Mouse (Mus musculus) left cerebral cortex, postnatal 4 days (tissue): ENCODE results near the gene Abat. TPM values are rescaled to one million over a fixed set of nuclear protein-coding genes. Genes with fewer than 3 reads are reported as not detected.

ENCODE experiments used
- DNase-seq: peaks from one replicate; pipeline ENCODE4 v3.0.0-alpha.2; 2022
- intact Hi-C: fragments of 180-260 bp; cut with DNase I; formaldehyde crosslinking; loops from one replicate; pipeline ENCODE4 v1.15.1; 2025
- total RNA-seq, 2 experiments: library from RNA; stranded (reverse); gene quantifications; 2 replicates each; pipeline ENCODE4 v1.2.3; 2021

The Abat gene
- total RNA-seq = 10 to 100 TPM; 53.4 to 67.4 TPM

DNA sequence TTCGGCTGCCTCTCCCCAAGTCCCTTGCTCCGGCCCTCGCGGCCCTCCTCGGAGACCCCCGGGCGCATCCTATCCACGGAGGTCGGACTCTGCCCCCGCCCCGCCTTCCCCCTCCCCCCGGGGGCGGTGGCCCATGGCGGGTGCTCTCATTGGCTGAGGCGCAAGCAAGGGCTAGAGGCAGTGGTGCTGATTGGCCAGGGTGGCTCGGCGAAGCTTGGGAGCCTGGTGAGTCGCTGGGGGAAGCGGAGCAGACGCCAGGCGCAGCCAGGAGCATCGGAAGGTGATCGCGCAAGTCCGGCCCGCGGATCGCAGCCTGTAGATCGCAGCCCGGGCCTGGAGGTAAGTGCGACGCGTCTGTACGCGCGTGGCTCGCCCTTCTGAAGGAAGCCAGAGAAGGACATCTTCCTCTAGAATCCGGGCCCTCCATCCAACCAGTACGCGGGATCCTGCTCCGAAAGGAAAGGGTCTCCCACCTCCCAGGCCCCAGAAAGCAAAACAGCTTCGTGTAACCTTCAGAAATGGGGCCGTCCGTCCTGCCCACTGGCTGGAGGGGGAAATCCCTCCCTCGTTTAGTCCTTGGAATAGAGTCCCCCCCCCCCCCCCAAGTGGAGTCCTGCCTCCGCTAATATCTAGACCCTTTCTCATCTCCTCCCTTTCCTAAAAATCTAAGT lies at the start of gene Abat:
Gene Abat, plus strand, starts transcription at position 194 of the 671 bp plus-strand sequence.
- peak; percentile 97 for DNase-seq
- intact Hi-C loops = no loop called here

DNA sequence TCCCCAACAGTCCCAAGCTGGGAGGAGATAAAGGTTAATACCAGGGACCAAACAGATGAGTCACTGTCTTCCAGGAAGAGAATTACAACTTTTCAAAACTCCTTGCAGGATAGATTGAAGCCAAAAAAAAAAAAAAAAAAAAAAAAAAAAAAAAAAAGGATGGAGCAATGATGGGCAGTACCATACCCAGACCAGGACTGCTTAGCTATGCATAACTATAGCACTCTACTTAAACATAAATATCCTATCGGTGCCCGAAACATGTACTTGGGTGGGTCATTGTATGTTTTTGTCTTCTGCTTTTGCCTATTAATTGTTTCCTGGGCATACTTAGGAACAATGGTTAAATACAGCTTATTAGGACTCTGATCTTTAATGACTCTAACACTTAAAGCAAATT lies 43.1 kb upstream of the Abat start:
- intact Hi-C loops = no loop called here
- DNase-seq = no peak

DNA sequence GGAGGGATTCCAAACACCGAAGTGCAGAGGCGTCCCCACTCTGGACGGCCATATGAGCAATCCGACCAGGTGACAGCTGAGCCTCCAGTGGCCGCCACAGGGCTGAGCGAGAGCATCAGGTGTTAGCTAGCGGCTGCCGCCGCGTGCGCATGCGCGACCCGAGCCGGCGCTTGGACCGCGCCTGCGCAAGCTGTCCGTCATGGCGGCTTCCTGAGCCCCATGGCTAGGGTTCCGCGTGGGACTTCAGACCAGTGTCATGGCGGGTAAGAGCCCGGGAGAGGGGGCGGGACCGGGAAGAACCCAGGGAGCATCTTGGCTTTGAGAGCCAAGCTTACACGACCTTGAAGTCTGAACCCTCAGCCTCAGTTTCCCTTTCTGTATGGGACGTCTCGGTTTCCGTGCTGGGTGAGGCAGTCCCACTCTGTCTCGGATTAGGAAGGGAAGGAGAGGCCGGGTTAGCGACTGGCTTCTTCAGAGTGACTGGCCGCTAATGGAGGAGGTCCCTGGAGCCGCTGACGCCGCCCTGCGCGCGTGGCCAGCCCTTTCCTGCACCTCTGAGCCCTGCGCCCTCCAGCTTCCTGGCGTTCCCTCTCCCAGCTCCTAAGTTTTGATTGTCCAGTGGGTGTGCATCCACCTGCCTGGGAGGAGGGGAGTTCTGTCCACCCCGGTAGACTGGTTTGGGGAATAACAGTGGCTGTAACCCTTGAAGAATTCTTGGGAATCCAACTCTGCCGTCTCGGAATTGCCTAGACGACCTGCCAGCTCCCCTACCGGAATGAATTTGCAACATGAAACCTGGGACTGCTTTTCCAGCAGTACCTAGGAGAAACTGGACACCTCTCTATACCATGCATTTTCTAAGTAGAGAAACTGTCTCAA lies 42.4 kb upstream of the Abat start, which contains the start of gene Mettl22:
Gene Mettl22, plus strand, starts transcription at position 186 of the 879 bp plus-strand sequence.
- DNase-seq = peak; percentile 94
- intact Hi-C loops = no loop called here

DNA sequence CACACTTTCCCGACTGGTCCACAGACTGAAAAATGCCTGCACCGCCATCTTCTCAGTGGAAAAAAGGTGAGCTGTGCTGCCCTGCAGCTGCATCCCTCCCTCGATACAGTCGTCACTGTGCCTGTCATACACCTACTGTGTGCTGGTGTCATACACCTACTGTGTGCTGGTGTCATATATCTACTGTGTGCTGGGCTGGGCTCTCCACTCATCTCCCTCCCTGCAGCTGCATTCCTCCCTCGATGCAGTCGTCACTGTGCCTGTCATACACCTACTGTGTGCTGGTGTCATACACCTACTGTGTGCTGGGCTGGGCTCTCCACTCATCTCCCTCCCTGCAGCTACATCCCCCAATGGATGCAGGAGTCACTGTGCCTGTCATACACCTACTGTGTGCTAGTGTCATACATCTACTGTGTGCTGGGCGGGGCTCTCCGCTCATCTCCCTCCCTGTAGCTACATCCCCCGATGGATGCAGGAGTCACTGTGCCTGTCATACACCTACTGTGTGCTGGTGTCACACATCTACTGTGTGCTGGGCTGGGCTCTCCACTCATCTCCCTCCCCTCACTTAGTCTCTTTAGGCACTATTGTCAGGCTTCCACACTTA lies 25.7 kb upstream of the Abat start:
- no peak for DNase-seq
- intact Hi-C loops = no loop called here

DNA sequence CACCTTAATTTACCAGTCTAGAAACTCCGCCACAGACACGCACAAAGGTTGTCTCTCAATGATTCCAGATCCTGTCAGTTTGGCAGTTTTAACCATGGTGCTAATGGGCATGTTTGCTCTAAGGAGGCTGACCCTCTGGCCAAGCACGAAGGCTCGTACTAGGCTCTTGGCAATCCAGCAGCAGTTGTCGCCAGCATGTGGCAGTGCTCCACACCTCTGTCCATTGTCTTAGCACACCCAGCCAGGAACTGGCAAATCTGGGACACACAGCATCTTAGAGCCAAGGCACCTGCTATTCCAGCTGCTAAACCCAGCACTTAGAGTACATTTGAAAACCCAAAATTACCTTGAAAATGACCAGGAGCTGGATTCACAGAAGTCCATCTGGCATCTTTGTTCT lies 23.9 kb upstream of the Abat start:
- intact Hi-C loops = no loop called here
- DNase-seq = no peak

DNA sequence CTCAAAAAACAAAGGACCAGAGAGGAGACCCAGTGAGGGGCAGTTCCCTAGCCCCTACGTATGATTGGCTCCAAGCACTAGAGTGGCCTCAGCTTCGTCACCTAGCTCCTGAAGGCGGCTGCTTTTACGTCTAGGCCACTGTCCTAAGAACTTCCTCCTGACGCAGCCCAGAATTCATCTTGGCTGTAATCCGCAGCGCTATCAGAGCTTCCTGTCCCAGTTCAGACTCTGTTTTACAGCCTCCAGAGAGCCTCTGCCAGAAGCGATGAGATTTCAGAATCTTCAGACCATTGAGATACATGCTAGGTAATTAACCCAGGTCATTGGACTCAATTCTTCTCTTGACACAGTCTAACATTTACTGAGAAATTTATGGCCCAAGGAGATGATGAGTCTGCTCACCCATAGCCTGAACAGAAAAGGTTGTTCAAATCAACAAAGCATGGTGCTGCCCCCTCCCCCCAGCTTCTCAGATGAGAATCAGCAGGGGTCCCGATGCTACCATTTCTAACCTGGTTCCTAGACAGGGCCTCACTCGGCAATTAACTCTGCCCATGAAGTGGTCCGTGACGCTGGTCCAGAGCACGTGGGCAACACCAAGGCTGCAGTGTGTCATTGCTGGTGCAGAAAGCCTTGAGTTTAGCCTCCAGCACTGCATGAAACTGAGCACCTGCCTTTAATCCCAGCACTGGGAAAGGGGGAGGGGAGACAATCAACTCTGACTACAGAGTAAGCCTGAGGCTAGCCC lies 21.3 kb upstream of the Abat start:
- DNase-seq = no peak
- intact Hi-C loops = loop anchor here (10.0 kb wide), 1 partner anchor 143 kb away; the partner anchor contains the start of genes Pmm2 and Tmem186

DNA sequence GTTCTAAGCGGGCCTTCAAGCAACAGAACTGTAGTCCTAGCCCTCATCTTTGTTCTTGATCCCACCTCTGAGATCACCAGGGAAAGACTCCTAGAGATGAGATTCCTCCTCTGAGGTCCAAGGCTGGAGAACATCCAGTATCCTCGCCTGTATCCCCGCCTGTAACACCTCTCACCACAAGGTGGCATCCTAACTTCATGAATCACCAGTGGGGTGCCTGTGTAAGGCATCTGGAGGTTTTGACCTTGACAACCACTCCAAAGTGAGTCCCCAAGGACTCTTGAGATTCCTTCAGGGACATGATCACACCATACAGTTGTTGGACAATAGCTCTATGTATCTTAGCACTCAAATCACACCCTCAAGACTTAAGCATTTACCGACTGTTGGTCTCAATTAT lies 19.0 kb upstream of the Abat start:
- DNase-seq = peak; percentile 69
- intact Hi-C loops = loop anchor here (2.0 to 10.0 kb wide), 2 partner anchors 141 to 183 kb away; partner anchors contain the start of genes Pmm2 and Tmem186

DNA sequence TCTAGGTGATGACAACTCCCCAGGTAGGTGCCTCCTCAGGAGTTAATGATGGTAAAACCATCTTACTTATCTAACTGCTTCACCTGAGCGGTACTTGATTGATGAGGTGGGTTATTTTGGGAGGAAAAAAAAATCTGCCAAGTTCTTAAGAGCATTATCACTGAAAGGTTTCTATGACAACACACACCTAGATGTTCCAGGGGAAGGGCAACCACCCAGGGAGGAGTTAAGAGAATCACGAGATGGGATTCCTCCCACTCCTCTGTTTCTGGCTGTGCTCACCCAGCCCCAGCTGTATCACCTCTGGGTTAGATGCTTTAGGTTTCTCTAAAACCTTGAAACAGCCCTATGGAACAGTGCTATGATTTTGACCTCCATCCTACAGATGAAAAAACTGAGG lies 16.3 kb upstream of the Abat start:
- intact Hi-C loops = loop anchor here (10.0 kb wide), 1 partner anchor 138 kb away; the partner anchor contains the start of genes Pmm2 and Tmem186
- DNase-seq = no peak

DNA sequence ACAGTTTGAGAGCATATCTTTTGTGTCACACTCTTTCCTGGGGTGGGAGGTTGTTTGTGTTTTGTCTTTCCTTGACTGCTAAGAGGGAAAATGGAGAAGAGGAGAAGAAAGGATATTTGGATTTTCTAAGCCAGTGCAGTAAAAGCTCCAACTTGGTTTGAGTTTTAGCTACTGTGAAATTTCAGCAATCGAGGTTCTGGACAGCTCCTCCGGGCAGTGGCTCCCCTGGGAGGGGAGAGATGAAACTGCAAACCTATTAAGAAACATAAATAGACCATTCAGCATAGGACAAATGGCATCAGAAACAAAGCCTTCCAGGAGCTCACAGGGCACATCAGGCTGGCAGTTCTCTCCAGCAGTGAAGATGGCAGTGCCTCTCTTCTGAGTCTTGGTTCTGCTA lies 9.0 kb upstream of the Abat start:
- intact Hi-C loops = no loop called here

DNA sequence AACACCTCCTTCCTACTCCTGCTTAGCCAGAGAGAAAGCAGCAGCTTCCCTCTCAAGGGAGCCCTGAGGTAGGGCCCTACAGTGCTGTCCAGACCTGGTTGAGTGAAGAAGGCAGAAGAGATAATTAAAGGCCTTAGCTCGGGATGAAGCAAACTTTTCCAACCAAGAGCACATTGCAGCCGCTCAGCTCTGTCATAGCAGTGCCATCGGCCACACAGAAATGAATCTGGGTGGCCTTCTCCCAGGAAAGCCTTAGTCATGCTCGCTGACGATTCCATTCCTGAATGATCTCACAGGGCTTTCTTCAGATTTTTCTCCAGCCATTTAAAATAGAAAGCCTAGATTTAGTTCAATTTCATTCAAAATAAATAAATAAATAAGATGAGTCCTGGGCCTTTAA lies 3.3 kb upstream of the Abat start:
- intact Hi-C loops = no loop called here
- DNase-seq = no peak

More for the DNA sequence above, 9.0 kb upstream of the Abat start:
- no peak for DNase-seq

DNA sequence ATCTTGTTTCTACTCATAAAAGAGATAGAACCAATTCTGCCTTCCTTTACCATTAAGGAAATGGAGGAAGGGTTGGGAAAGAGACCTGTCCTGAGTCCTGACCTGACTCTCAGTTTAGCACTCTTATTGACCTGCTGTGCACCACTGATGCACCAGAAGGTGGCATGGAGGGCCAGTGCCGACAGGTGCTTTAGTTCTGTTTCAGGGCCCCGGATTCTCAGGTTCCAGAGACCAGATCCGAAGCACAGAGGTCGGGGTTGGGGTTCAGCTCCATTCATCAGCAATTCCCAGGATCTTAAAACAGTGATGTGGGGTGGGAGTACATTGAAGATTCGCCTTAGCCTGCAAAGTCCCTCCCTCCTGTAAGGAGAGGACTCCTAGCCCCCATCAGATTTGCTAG lies 399 bp upstream of the Abat start:
- intact Hi-C loops = no loop called here
- no peak for DNase-seq

DNA sequence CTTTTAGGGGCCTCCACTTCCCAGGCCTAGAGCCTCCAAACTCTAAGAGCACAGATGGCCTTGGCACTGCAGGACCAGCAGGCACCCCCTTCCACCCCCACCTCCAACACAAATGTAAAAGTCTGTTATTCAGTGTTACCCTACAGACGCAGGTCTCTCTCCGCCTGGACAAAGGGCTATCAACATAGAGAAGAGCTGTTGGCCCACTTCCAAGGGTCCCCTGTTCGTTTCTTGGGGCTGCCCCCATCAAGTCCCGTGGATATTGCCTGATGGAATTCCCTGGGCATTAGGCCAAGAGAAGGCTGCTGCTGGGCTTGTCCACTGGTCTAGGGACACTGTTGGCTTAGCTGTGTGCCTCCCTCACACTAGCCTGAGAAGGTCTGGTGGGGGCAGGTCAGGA lies 951 bp downstream of the Abat start:
- intact Hi-C loops = no loop called here
- DNase-seq = peak; percentile 70

DNA sequence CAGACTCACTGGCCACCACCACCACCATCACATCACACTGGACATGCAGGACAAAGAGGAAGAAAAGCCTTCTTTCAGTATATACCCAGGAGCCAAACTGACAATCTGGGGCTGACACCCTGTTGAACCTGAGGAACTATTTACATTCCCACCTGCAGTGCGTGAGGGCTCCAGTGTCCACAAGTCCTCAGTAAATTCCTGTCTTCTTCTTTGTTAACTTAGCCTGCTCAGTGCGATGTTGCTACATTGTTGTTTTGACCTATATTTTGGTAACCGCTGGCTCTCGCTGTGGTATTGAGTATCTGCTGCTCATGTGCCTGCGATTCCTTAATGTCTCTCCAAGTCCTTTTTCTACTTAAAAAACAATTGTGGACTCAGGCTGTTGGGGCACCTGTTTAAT lies 7.3 kb downstream of the Abat start:
- no peak for DNase-seq
- intact Hi-C loops = no loop called here

DNA sequence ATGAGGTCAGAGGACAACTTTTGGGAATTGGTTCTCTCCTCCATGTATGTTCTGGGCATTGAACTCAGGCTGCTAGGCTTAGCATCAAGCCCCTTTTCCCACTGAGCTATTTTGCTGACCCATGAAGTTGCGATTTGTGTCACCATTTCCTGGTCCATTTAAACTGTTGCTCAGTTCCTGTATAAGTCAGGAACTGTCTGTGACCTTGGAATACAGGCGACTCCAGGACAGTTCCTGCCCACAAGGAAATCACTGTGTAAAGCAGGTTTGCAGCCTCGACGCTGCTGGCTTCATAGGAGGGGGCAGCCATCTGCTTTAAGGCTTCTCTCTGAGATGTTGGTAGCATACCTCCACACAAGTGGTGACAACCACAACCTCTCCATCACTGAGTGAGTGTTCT lies 8.1 kb downstream of the Abat start:
- intact Hi-C loops = no loop called here
- no peak for DNase-seq

DNA sequence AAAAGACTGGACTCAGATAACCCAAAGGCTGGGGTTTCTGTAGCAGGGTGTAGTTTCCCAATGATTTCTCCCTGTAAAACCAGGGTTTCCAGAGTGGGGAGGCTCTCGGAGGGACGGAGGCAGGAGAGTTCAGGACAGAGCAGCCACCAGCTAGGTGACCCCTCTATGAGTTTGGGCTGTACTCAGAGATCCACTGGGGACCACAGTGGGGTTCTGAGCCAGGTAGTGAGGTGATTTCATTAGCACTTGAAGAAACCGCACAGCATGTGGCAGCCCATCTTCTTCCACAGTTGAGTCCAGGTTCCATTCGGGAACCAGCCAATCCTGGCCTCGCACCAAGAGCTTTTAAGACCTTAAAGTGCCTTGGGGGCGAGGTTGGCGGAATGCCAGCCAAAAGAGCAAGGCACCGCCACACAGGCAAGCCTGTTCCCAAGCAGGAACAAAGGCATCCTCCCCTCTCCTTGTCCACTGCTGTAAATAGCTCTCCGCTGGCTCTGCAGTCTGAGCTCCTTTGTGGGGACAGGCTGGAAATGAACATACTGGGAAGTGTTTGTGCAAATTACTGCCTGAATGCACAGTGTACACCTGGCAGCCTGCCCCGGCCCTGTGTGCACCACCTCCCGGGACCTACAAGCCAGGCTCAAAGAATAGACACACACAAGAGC lies 10.4 kb downstream of the Abat start:
- peak; percentile 86 for DNase-seq
- intact Hi-C loops = no loop called here

DNA sequence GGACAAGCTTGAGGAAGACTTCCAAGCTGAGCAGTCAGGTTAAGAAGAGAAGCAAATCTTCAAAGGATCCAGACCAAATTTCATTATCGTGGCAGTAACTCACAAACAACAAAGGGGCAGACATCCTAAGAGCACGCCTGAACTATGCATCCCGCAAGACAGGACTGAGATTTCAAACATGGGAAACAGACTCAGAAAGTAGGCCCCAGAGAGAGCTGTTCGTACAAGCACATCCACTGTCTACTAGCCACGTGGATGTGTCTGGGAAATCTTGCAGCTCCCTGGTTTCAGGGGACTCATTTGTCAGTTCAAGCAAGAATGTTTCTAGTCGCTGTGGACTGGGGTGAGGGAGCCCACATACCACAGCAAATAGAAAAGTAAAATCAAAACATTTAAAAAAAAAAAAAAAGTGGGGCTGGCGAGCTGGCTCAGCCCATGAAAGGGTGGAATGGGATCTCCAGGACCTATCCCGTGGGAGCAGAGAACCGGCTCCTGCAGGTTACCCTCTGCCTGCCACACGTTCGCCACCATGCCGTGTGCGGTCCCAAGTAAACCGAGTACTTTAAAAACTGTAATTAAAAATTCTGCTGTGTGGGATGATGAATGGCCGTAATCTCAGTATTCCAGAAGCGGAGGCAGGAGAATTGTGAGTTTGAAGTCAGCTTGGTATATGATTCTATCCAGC lies 11.1 kb downstream of the Abat start:
- intact Hi-C loops = no loop called here
- no peak for DNase-seq

DNA sequence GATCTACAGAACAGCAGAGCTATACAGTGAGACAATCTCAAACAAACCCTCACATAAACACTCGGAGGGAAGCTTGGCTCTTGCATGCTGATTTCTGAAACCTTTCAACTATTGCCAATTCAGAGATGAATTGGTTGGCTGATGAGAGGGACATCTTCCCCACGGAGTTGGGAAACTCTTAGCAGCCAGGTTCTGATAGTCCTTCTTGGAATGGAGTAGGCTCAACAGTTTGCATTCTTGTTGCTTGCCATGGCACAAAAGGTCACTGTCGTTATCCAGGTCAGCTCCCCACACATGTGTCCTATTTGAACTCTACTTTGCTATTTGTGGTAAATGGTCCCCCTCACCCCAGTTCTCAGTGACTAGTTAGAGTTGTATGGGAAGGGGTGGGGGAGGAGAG lies 12.1 kb downstream of the Abat start:
- DNase-seq = no peak
- intact Hi-C loops = no loop called here

DNA sequence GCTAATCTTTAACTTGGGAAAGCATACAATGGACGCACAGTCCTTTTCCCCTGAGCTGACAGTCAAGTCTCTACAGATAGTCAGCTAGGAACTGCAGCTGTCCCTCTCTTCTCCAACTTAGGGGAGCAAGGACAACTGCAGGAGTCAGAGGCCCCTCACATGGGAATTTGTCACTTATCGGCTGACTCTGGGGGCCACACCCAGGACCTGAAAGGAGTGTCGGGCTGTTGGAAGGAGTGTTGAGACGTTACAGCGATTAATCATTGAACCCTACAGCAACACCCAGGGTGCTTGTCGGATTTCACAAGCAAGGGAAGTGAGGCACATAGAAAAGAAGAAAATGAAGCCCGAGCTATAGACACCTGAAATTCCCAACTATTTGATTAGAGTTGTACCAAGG lies 12.6 kb downstream of the Abat start:
- DNase-seq = no peak
- intact Hi-C loops = no loop called here

DNA sequence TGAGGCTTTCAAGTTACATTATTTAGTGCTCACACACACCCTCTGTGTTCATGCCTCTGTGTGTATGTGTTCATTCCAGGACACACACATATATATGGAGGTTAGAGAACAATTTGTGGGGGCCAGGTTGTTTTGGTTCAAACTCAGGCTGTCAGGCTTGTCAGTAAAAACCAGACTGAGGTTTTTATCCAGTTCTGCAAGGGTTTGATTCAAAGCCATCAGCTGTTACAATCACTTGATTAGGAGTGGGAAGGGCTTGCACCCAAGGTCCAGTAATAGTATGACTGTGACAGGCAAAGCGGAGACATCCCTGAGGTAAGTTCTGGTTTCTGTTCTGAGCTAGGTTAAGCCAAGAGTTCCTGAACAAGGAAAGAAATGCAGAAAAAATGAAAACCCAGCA lies 16.2 kb downstream of the Abat start:
- no peak for DNase-seq
- intact Hi-C loops = no loop called here

DNA sequence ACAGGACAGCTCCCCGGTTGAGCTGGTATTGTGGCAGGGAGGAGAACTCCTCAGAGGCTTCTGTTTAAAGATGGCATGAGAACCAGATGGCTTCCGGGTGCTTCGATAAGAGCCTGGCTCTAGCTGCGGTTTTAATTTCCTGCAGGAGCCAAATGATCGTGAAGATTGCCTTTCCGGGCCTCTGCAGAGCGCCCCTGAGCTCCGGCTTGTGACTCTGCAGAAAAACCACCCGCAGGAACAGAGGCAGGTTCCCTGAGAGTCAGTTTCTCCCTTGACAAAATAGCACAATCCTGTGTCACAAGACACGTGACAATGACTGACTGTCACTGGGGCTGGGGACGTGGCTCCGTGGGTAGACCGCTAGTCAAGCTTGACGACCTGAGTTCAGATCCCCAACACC lies 16.8 kb downstream of the Abat start:
- no peak for DNase-seq
- intact Hi-C loops = no loop called here
